Mouse (Mus musculus) forebrain, embryonic 10.5 days (tissue): ENCODE data around the gene Prmt7. TPM values are rescaled to one million over a fixed set of nuclear protein-coding genes. Genes with fewer than 3 reads are reported as not detected.

Source experiments
- polyA plus RNA-seq: library from polyadenylated mRNA; unstranded; fragments of >200 nt; fragmentation: Nextera tagmentation; extraction: Ambion mirVana; gene quantifications from 2 replicates; pipeline ENCODE4 v1.2.1, GENCODE M21; 2016

Gene Prmt7
- polyA plus RNA-seq, 1 experiment from 2014 or later: 88.6 TPM

Other genes starting within 250 kb of the Prmt7 start
- 14.9 and 17.8 TPM in 2 replicates for gene Slc12a4, start 244.8 kb upstream of the Prmt7 start, polyA plus RNA-seq
- gene Dpep3, start 231.5 kb upstream of the Prmt7 start, polyA plus RNA-seq: not detected in 2 replicates
- 19.4 and 20.5 TPM in 2 replicates for gene Dus2, start 219.6 kb upstream of the Prmt7 start, polyA plus RNA-seq
- not detected in 2 replicates for gene Dpep2nb, start 205.0 kb upstream of the Prmt7 start, polyA plus RNA-seq
- 24.0 and 24.7 TPM in 2 replicates for gene Ddx28, start 199.1 kb upstream of the Prmt7 start, polyA plus RNA-seq
- 6.6 TPM in 2 replicates for gene Nfatc3, start 152.1 kb upstream of the Prmt7 start, polyA plus RNA-seq
- gene Esrp2, start 74.0 kb upstream of the Prmt7 start, polyA plus RNA-seq: 2.0 and 2.6 TPM in 2 replicates
- gene Pla2g15, start 60.5 kb upstream of the Prmt7 start, polyA plus RNA-seq: 12.6 and 14.0 TPM in 2 replicates
- gene Slc7a6, start 42.1 kb upstream of the Prmt7 start, polyA plus RNA-seq: 86.5 and 87.9 TPM in 2 replicates
- gene Slc7a6os, start within 50 bp of the Prmt7 start, polyA plus RNA-seq: 36.5 and 37.2 TPM in 2 replicates
- gene Smpd3, start 127.1 kb downstream of the Prmt7 start, polyA plus RNA-seq: 5.3 and 6.2 TPM in 2 replicates
- gene Zfp90, start 204.4 kb downstream of the Prmt7 start, polyA plus RNA-seq: 22.3 and 24.5 TPM in 2 replicates